Mouse (Mus musculus): ENCODE measurements around the gene 1700014D04Rik.
"Not testable (repeated sequence)": the region's sequence is repeated elsewhere in the genome, so short reads cannot be mapped to it uniquely, and the experiment has no call there.

The 1700014D04Rik gene

DNA sequence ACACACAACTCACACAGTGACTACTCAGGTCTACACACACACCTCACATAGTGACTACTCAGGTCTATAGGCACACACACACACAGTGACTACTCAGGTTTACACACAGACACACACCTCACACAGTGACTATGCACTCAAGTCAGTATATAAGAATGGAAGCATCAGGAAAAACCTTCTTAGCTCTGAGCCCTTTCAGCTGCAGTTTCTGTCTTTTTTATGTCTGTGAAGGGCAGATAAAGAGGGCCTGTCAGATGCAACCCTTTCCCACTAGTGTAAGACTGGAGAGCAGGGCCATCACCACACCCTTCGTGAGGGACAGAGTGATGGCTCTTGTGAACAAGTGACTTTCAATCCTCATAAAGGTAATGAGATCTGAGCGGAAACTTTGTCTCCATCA, 8.1 kb downstream of the 1700014D04Rik start:
- ATAC-seq (ENCODE audit: insufficient number of reproducible peaks, low FRiP score, low TSS enrichment), result no peak

DNA sequence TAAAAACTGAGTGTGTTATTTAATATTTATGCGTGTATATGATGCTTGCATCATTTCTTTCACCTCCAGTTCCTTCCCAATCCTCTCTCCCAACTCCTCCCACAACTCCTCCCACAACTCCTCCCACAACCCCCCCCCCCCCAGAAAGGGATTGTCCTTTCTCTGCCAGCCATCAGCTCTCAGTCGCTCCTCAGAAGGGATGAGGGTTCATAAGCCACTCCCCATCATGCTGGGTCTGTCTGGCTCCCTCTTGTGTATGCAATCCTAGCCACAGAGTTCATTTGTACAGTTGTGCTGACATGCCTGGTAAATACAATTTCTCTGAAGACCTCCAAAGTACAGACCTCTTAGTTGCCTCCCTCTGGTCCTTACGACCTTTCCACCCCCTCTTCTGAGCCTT, 11.4 kb downstream of the 1700014D04Rik start:
- ATAC-seq (ENCODE audit: insufficient number of reproducible peaks, low FRiP score, low TSS enrichment), result no peak

DNA sequence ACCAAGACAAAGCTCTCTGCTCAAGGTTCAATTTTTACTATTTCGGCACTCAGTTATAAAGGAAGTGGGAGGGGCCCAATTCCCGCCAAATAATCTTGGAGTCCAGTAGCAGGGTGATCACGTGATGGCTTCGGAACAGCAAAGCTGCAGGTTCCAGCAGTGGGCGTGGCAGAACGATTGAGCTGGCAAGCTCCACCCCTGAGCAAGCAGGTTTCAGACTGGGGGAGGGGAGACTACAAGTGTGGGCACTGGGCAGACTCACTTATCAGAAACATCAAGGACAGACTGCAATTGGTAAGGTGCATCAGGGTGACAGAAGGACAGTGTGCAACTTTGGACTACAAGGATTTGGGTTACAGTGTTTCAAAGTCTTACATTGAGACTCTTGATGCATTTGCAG, 12.2 kb downstream of the 1700014D04Rik start:
- ATAC-seq (ENCODE audit: insufficient number of reproducible peaks, low FRiP score, low TSS enrichment), result not testable (repeated sequence)

DNA sequence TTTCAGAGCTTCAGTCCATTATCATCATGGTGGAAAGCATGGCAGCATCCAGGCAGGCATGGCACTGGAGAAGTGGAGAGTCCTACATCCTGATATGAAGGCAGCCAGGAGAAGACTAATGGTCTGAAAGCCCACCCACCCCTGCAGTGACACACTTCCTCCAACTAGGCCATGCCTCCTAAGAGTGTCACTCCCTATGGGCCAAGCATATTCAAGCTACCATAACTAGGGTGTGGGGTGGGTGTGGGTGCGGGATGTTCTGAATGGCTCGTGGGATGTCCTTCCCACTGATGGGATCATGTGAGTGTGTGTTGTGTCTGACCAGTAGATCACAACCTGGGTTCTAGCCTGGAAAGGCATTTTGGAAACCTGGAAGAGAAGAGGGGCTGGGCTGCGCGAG, 12.6 kb downstream of the 1700014D04Rik start:
- no peak for ATAC-seq (ENCODE audit: insufficient number of reproducible peaks, low FRiP score, low TSS enrichment)

DNA sequence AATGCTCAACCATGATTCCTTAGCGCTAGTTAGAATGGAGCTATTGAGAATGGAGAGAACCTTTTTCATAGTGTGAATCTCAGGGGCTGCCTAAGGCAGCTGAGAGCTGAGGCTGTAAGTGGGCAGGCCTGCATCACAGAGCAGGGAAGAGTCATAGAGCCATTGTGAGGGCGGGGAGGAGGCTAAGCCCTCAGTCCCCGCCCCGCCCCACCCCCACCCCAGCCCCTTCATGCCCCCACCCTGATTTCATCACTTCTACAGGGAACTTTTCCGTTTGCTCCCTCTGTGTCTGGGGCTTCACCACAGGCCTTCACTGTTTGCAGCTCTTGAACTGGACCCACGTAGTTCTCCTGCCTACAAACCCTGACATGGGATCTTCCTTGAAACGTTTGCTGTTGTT, 14.9 kb downstream of the 1700014D04Rik start, which contains the start of gene Spata31d1d:
TSS of gene Spata31d1d (minus strand) at position 101 of the 400 bp plus-strand sequence.
- ATAC-seq (ENCODE audit: insufficient number of reproducible peaks, low FRiP score, low TSS enrichment), result no peak

DNA sequence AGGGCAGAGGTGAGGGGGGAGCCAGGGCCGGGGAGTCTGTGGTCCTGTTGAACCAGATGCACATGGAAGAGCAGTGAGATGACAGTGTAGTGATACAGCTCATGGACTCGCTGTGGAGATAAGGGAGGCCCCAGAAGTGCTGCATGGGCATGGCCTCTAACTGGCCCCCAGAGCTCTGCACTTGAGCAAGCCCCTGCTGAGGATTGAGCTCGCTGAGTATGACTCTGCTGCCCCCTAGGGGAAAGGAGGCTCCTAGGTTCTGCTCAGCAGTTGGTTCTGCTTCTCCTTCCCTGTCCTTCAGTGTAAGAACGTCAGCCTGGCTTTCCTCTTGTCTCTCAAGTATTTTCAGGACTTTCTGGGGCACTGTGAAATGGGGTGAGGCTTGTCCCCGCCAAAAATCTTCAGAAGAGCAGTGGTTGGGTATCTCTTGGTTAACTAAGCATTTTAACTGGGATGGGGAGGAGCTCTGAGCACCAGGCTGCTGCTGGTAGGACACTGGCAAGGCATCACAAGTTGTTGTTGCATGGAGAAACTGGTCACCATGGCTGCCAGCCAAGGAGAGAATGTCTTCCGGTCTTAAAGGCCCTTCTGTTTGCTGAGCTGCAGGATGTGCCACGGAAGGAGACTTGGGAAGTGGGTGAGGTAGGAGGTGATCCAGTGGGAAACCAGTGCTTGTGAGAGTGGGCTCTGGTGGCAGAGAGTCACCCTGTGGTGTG, 18.0 kb downstream of the 1700014D04Rik start:
- ATAC-seq (ENCODE audit: insufficient number of reproducible peaks, low FRiP score, low TSS enrichment), result peak; percentile 88

DNA sequence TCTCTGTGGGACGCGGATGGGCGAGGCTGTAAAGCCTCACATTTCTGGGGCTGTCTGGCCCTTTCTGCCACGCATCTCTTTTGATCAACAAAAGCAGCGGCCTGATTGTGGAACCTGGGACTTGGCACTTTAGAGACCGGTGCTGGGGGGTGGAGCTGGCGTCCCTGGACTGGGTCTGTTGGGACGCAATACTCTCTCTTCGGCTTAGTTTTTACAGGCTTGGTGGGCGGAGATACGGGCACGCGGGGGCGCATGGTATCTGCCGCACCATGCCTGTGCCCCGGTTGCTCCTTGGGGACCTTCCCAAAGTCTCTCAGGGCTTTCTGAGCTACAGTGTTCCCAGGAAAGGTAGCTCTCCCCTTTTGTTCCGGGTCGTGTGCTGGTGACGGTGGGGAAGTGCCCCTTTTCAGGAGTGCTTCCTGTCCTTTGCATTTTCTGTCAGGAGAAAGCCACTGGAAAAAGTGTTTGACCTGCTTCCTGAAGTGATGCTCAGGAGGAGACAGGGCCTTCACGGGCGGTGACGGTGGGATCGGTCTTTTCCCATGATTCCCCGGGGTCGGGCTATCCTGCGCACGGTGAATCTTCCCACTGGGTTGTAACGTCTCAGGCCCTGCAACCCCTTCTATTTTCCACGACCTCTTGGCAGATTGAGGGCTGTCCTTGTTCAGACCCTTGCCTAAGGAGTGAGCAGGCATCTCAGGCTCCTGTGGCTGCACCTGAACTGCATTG, 20.2 kb downstream of the 1700014D04Rik start:
- ATAC-seq (ENCODE audit: insufficient number of reproducible peaks, low FRiP score, low TSS enrichment), result no peak

DNA sequence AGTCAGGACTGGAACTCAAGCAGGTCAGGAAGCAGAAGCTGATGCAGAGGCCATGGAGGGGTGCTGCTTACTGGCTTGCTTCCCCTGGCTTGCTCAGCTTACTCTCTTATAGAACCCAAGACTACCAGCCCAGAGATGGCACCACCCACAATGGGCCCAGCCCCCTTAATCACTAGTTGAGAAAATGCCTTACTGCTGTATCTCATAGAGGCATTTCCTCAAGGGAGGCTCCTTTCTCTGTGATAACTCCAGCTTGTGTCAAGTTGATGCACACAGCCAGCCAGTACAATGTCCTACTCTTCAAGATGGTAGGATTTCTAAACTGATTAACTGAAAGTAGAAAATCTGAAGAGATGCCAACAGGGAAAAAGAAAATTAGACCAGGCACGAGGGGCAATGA, 24.5 kb downstream of the 1700014D04Rik start:
- not testable (repeated sequence) for ATAC-seq (ENCODE audit: insufficient number of reproducible peaks, low FRiP score, low TSS enrichment)

DNA sequence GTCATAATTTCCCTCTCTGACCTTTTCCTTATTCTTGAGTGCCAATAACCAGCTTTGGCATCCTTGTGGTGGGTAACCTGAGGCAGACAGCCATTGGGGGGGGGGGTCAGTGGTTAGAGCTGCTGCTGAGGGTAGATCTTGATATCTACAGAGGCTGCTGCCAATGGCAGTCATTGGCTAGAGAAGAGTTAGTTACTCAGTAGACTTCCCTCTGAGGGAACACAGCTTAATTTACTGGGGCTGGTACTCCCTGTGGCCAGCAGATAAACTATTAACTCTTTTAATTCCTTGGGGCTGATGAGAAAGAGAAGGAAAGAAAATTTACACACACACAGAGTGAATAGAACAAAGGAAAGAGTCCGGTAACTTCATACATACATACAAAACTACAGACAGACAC, 27.1 kb downstream of the 1700014D04Rik start:
- ATAC-seq (ENCODE audit: insufficient number of reproducible peaks, low FRiP score, low TSS enrichment), result no peak

DNA sequence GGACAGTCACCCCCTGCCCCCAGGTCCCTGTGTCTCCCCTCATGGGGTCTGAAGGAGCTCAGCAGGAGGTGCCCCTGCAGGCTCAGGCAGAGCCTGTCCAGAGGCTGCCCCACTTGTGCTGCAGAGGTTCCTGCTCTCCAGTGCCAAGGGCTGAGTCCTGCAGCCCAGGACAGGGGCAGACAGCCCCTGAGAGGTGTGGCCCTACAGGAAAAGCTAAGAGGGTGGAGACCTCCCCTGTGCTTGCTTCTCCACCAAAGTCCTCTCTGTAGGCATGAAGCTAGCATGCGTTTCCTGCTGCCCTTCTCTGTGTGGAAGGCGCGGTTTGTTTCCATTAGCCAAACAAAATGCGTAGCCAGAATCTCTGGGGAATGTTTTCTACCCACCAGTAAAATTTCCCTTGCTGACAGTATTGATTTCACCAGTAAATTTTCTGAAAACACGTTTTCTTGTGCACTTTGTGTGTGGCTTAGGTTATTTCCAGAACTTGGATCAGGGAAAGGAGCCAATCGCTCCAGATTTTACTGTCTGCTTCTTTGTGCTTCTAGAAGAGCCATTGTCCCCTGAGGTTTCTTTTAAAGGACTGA, 27.6 kb downstream of the 1700014D04Rik start:
- ATAC-seq (ENCODE audit: insufficient number of reproducible peaks, low FRiP score, low TSS enrichment), result not testable (repeated sequence)

DNA sequence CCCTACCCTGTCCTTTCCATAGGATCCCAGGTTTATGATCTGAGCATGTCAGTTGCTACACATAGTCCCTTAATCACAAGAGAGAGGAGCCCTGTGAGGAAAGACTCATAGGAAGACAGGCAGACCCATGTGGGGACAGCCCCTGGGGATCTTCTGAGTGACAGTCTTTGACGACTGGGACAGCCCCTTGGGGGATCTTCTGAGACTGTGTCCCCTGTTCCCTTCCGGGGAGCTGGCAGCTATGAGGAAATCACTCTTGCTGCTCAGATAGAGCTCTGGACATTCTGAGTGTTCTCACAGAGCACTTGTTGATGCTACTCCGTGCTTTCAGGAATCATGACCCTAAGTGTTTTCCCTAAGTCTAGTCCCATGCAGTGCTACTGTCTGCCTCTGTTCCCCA, 32.8 kb downstream of the 1700014D04Rik start:
- no peak for ATAC-seq (ENCODE audit: insufficient number of reproducible peaks, low FRiP score, low TSS enrichment)

DNA sequence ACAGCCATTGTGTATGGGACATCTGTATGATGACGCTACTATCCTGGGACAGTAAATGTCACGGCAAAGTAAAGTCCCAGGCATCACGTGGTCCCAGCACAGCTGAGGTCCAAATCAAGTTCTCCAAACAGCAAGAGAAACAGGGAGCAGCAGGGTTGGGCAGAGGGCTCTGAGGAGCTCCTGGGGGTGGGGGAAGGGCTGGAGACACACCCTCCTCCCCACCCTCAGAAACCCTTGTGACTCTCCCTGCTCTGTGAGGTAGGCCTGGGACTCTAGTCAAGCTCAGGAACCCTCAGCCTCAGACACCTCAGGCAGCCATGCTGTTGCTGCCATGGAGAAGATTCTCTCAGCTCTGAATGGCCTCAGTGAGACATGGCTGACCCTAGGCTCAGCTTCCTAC, 34.6 kb downstream of the 1700014D04Rik start, which contains the start of gene Spata31d1b:
TSS of gene Spata31d1b (plus strand) at position 301 of the 400 bp plus-strand sequence.
- ATAC-seq (ENCODE audit: insufficient number of reproducible peaks, low FRiP score, low TSS enrichment), result not testable (repeated sequence)

DNA sequence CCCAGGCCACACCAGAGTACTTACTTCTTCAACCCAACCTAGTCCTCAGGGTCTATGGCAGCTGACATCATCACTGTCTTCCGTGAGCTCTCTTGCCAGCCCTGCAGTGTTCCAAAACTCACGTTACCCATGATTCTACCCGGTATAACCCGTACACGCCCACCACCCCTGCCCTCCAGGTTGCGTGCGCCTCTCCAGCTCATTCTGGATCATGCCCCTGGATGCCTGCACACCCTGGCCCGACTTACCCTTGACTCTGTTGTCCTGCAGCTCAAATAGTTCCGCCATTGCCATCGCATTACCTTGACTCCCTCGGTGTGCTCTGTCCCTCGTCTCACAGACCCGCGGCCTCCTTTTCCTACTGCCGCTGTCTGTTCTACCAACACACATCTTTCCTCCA, 36.3 kb downstream of the 1700014D04Rik start, which contains the start of gene Spata31d1a:
TSS of gene Spata31d1a (minus strand) at position 101 of the 400 bp plus-strand sequence.
- no peak for ATAC-seq (ENCODE audit: insufficient number of reproducible peaks, low FRiP score, low TSS enrichment)

DNA sequence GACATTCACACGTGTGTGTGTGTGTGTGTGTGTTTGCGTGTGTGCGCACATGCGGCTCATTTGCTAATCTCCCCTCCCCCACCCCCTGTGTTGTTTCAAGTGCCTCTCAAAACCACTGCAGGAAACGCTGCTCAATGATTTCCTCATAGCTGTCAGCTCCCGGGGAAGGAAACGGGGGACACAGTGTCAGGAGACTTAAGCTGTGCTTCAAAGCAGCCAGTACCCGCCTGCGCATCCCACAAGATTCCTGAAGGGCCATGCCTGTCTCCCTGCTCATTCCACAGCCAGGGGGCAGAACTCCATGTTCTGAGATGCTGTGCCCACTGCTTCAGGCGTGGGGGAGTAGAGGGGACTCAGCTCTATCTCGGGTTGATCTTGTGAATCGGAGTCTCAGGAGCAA, 42.0 kb downstream of the 1700014D04Rik start:
- no peak for ATAC-seq (ENCODE audit: insufficient number of reproducible peaks, low FRiP score, low TSS enrichment)

DNA sequence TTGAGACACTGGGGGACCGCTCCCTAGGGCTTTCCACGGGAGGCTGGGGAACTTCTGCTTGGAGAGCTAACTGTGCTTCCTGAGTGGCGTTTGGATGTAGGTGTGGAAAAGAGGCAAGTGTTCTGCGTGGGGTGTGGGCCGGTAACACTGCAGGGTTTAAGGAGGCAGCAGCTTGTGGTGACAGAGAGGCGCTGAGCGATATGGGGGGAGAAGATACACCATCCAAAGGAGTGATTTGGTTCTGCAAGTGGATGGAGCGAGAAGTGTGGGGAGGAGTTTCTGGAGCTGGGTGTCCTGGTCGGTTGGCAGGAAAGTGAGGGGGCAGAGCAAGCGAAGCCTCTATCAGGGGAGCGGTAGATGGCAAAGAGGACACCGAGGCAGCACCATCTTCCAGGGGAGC, 43.0 kb downstream of the 1700014D04Rik start:
- no peak for ATAC-seq (ENCODE audit: insufficient number of reproducible peaks, low FRiP score, low TSS enrichment)

DNA sequence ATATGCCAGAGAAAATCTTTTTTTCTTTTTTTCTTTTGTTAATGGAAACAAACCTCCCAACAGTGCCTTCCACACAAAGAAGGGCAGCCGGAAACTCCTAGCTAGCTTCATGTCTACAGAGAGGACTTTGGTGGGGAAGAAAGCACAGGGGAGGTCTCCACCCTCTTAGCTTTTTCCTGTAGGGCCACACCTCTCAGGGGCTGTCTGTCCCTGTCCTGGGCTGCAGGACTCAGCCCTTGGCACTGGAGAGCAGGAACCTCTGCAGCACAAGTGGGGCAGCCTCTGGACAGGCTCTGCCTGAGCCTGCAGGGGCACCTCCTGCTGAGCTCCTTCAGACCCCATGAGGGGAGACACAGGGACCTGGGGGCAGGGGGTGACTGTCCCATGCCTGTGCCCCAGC, 46.4 kb downstream of the 1700014D04Rik start:
- ATAC-seq (ENCODE audit: insufficient number of reproducible peaks, low FRiP score, low TSS enrichment), result not testable (repeated sequence)

DNA sequence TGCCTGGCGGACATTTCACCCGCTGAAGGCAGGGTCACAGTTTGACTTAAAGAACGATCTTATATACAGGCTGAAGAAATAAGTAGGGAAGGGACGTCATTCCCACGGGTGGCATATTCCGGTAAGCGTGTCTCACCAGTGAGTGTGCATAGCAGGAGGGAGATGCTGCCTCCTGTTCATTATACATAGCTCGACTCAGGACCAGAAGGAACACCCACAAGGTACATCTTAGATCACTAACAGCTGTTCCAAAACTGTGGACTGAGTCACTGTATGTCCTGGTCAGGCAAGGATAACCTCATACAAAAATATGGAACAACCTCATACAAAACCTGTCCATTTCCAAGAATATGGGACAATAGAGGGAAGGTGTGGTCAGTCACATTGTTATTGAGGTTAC, 47.4 kb downstream of the 1700014D04Rik start:
- no peak for ATAC-seq (ENCODE audit: insufficient number of reproducible peaks, low FRiP score, low TSS enrichment)

DNA sequence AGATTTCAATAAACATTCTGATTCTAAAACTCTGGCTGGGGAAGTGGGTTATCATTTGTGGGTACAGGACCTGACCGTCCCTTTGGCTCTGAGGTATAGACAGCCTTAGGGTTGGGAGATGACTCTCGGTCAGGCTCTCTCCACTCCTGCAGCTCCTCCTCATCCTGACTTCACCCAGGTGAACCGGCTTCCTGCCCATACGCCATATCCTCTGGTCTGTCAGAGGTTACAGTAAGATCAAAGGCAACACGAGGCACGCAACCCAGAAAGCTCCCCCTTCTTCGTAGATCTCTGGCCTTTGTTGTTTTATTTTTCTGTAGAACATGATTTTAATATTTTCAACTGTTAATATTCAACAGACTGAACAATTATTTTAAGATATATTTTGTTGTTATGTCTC, 50.8 kb downstream of the 1700014D04Rik start:
- ATAC-seq (ENCODE audit: insufficient number of reproducible peaks, low FRiP score, low TSS enrichment), result no peak

DNA sequence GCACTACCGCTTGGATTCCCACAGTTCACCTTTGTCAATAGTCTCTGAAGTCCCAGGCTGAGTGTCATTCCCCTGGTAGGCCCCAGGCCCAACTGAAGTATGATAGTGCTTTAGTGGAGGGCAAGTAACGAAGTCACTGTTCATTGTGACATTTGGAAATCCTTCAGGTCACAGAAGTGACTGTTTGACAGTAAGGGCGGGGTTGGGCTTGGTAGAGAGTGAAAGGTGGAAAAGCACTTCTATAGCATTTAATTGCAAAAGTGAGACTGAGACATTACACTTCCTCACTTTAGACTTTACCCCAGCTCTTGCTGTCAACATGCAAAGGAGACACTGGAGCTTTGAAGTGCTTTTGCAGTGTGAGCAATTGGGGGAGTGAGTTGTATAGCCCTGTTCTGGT, 52.5 kb downstream of the 1700014D04Rik start, which contains the start of gene 4921517D22Rik:
TSS of gene 4921517D22Rik (minus strand) at position 101 of the 400 bp plus-strand sequence.
- no peak for ATAC-seq (ENCODE audit: insufficient number of reproducible peaks, low FRiP score, low TSS enrichment)

DNA sequence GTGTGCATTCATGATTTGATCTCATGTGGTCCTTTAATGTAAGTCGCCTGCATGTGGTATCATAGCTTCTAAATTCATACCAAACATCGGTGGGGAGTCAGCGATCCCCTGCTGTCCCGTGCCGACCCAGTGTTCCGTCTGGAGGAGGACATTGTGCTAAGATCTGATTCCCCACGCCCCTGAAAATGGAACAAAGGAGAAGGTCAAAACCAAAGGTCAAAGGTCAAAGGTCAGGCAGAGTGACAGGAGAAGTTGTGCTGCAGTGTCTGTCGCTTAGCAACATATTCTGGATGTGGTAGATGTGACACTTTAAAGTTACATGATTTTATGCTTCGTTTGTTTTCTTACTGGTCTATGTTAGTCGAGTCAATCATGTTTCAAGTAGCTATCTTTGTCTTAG, 55.1 kb downstream of the 1700014D04Rik start:
- no peak for ATAC-seq (ENCODE audit: insufficient number of reproducible peaks, low FRiP score, low TSS enrichment)
